In genomic region chr11:22629991-22630390, GRCm38 (mm10) we compare ENCODE assay signal across 9 mouse cellular contexts.
DNase-seq lines count a peak whose midpoint lies in the region; ATAC-seq and TF ChIP-seq lines count a peak whose summit lies in the region.
"Had no signal": no experiment of that assay in that cellular context is flagged by ENCODE, and none has a peak within 500 bp of the region (broad histone marks: within the 10 kb centered on the region; RNA-seq: fewer than 3 reads in every experiment).

No protein-coding gene starts in this region.

- H3K4me3 ChIP-seq in kidney, embryonic 14.5 days (ENCODE audit: low read length): peak overlapping the region; percentile 22
- H3K4me3 ChIP-seq in heart, embryonic 16.5 days (ENCODE audit: low read length): peak overlapping the region; percentile 36; the same call in 1 of the 2 replicates
- no peak overlapping the region; the same call in 1 of the 2 replicates for H3K4me3 ChIP-seq in liver, embryonic 12.5 days
- H3K4me3 ChIP-seq in small intestine, adult 2 months (ENCODE audit: low read depth, low read length): peak overlapping the region; percentile 53
- H3K4me3 ChIP-seq: neural tube, embryonic 12.5 days had no signal

- WGBS in kidney, embryonic 14.5 days: 36% methylated on average over 4 of the region's 4 CpGs
- 26% methylated on average over 4 of the region's 4 CpGs for WGBS in heart, embryonic 16.5 days
- 13% methylated on average over 4 of the region's 4 CpGs for WGBS in liver, embryonic 12.5 days (ENCODE audit: insufficient replicate concordance)
- WGBS in small intestine, adult 2 months: 42% methylated on average over 4 of the region's 4 CpGs

- ATAC-seq in kidney, embryonic 14.5 days (ENCODE audit: low FRiP score, low TSS enrichment): peak; percentile 14; the same call in 1 of the 2 replicates
- ATAC-seq in heart, embryonic 16.5 days (replicated peaks; ENCODE audit: extremely low read depth, insufficient read depth, low FRiP score): 0 out of 2 replicates have a peak, but pooled peaks have one; percentile 23
- ATAC-seq in liver, embryonic 12.5 days: no peak
- ATAC-seq in erythroblast, adult 5-6 weeks (replicated peaks; ENCODE audit: low FRiP score, poor library complexity, severe bottlenecking): no peak

- no peaks in the 10 kb centered on the region for H3K9me3 ChIP-seq in kidney, embryonic 14.5 days (ENCODE audit: control insufficient read depth, low read length)
- no peaks in the 10 kb centered on the region for H3K9me3 ChIP-seq in heart, embryonic 16.5 days (replicated peaks; ENCODE audit: control insufficient read depth, low read length)
- no peaks in the 10 kb centered on the region for H3K9me3 ChIP-seq in liver, embryonic 12.5 days (replicated peaks)
- H3K9me3 ChIP-seq: neural tube, embryonic 12.5 days had no signal

- peak overlapping the region; percentile 50; the same call in 1 of the 2 replicates for H3K9ac ChIP-seq in kidney, embryonic 14.5 days (ENCODE audit: low read depth, low read length)
- peak overlapping the region; percentile 62 for H3K9ac ChIP-seq in heart, embryonic 16.5 days (ENCODE audit: low read length)
- H3K9ac ChIP-seq in liver, embryonic 12.5 days: no peak overlapping the region
- H3K9ac ChIP-seq: neural tube, embryonic 12.5 days had no signal

- no peak for TF ChIP-seq CTCF in small intestine, adult 2 months (IDR thresholded peaks at IDR 0.05; ENCODE audit: extremely low read depth, insufficient read length, insufficient replicate concordance, low read depth, low read length)

- H3K27me3 ChIP-seq in kidney, embryonic 14.5 days (ENCODE audit: control insufficient read depth, insufficient read depth, low read length): no peaks in the 10 kb centered on the region
- no peaks in the 10 kb centered on the region for H3K27me3 ChIP-seq in heart, embryonic 16.5 days (ENCODE audit: control insufficient read depth, insufficient read depth, low read length)
- no peaks in the 10 kb centered on the region for H3K27me3 ChIP-seq in liver, embryonic 12.5 days (replicated peaks)
- no peaks in the 10 kb centered on the region for H3K27me3 ChIP-seq in small intestine, adult 2 months (ENCODE audit: control insufficient read depth, insufficient read depth, low read length)
- H3K27me3 ChIP-seq: neural tube, embryonic 12.5 days had no signal

- DNase-seq in kidney, adult 18-20 months: no peak
- DNase-seq in embryo, embryonic 10 days (ENCODE audit: low spot score): no peak
- DNase-seq in thymus, postnatal 4 days: no peak

- peaks cover 20% of the 10 kb centered on the region for H3K4me1 ChIP-seq in kidney, embryonic 14.5 days (ENCODE audit: control insufficient read depth, insufficient read depth, low read length)
- peaks cover 11% of the 10 kb centered on the region for H3K4me1 ChIP-seq in heart, embryonic 16.5 days (ENCODE audit: control insufficient read depth, insufficient read depth, low read length)
- no peaks in the 10 kb centered on the region for H3K4me1 ChIP-seq in liver, embryonic 12.5 days
- peaks cover 14% of the 10 kb centered on the region for H3K4me1 ChIP-seq in small intestine, adult 2 months (ENCODE audit: control insufficient read depth, insufficient read depth, insufficient read length, low read length)
- H3K4me1 ChIP-seq: neural tube, embryonic 12.5 days had no signal

- H3K27ac ChIP-seq in kidney, embryonic 14.5 days (ENCODE audit: low read depth, low read length): peak overlapping the region; percentile 71; the same call in 1 of the 2 replicates
- peak overlapping the region; percentile 72 for H3K27ac ChIP-seq in heart, embryonic 16.5 days (ENCODE audit: low read length)
- H3K27ac ChIP-seq in liver, embryonic 12.5 days: no peak overlapping the region
- peak overlapping the region; percentile 85 for H3K27ac ChIP-seq in small intestine, adult 2 months (ENCODE audit: insufficient read depth, low read depth, low read length)
- H3K27ac ChIP-seq: neural tube, embryonic 12.5 days had no signal

- TF ChIP-seq POLR2A in small intestine, adult 2 months (IDR thresholded peaks at IDR 0.05; ENCODE audit: low read depth, low read length): no peak

- peak overlapping the region; percentile 45 for H3K4me2 ChIP-seq in kidney, embryonic 14.5 days (replicated peaks; ENCODE audit: low read depth, low read length)
- H3K4me2 ChIP-seq in heart, embryonic 16.5 days (ENCODE audit: low read depth, low read length): peak overlapping the region; percentile 62
- peak overlapping the region; percentile 50 for H3K4me2 ChIP-seq in liver, embryonic 12.5 days

- H3K36me3 ChIP-seq in kidney, embryonic 14.5 days (ENCODE audit: control insufficient read depth, insufficient read depth, low read length): no peaks in the 10 kb centered on the region
- no peaks in the 10 kb centered on the region for H3K36me3 ChIP-seq in heart, embryonic 16.5 days (ENCODE audit: control insufficient read depth, insufficient read depth)
- no peaks in the 10 kb centered on the region for H3K36me3 ChIP-seq in liver, embryonic 12.5 days
- H3K36me3 ChIP-seq in small intestine, adult 2 months (ENCODE audit: control insufficient read depth, insufficient read depth, low read length): no peaks in the 10 kb centered on the region
- H3K36me3 ChIP-seq: neural tube, embryonic 12.5 days had no signal

Comparison
In these comparisons a context has a peak if more than half of its experiments do, and no peak if none do; other contexts are left out.
1. ATAC-seq: peak in kidney, embryonic 14.5 days (single experiment) and heart, embryonic 16.5 days (single experiment); none in liver, embryonic 12.5 days (single experiment) and erythroblast, adult 5-6 weeks (single experiment).
2. Peak in every context shown above with its lines, with median percentiles within 50 percentile points of each other: H3K4me2 ChIP-seq.